Mouse (Mus musculus) liver, adult 2 months (tissue): ENCODE results near the gene Rnf145.

ENCODE experiments used
- CTCF ChIP-seq: fragments of 200-500 bp; IDR thresholded peaks from 2 replicates; pipeline ENCODE4 v1.5.1; 2011; ENCODE audit warnings: low read depth, low read length, control low read depth
- POLR2A ChIP-seq: fragments of 200-500 bp; IDR thresholded peaks from 2 replicates; pipeline ENCODE4 v1.6.1; 2011; ENCODE audit warnings: low read length, control low read depth; ENCODE audit not compliant: insufficient read depth; ENCODE audit errors: extremely low read depth

DNA sequence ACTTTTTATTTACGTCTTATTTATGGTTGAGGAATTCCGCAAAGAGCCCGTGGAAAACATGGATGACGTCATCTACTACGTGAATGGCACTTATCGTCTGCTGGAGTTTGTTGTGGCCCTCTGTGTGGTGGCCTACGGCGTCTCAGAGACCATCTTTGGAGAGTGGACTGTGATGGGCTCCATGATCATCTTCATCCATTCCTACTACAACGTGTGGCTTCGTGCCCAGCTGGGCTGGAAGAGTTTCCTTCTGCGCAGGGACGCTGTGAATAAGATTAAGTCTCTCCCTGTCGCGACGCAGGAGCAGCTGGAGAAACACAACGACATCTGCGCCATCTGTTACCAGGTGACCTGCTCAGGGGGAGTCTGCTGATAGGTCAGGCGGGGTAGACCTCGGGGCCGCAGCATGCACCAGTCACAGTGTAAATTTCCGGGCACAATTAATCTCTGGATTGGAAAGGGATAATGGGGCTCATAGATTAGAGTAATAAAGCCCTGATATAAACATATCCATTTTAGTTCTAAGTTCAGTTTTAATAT, 42.8 kb downstream of the Rnf145 start:
- TF ChIP-seq POLR2A: no peak
- no peak for TF ChIP-seq CTCF
